Comparison of ENCODE assay signal across 8 mouse cellular contexts in genomic region chr13:36019309-36020274, GRCm38 (mm10).
A peak's percentile ranks its signal among the peaks of the same experiment; 100 is the strongest.
DNase-seq lines count a peak whose midpoint lies in the region; ATAC-seq and TF ChIP-seq lines count a peak whose summit lies in the region.

No protein-coding gene starts in this region.

- no peak for TF ChIP-seq POLR2A in thymus, adult 2 months (IDR thresholded peaks at IDR 0.05; ENCODE audit: control insufficient read depth, extremely low read depth, insufficient read depth, low read length, poor library complexity)

- no peaks in the 10 kb centered on the region for H3K4me1 ChIP-seq in thymus, adult 2 months (replicated peaks; ENCODE audit: control insufficient read depth, insufficient read depth, low read length)
- peaks cover 18% of the 10 kb centered on the region for H3K4me1 ChIP-seq in midbrain, embryonic 16.5 days (ENCODE audit: control insufficient read depth, insufficient read depth, low read length)
- H3K4me1 ChIP-seq in stomach, embryonic 14.5 days (ENCODE audit: control insufficient read depth, insufficient read depth, low read length): peaks cover 5% of the 10 kb centered on the region; the same call in 1 of the 2 replicates

- no peak overlapping the region for H3K4me3 ChIP-seq in thymus, adult 2 months (ENCODE audit: control insufficient read depth, insufficient read depth, low read length)
- H3K4me3 ChIP-seq in midbrain, embryonic 16.5 days (ENCODE audit: low read depth, low read length): no peak overlapping the region
- no peak overlapping the region for H3K4me3 ChIP-seq in stomach, embryonic 14.5 days (ENCODE audit: low read depth, low read length)

- peak overlapping the region; percentile 42; the same call in 1 of the 2 replicates for H3K9ac ChIP-seq in midbrain, embryonic 16.5 days (ENCODE audit: low read depth, low read length)
- H3K9ac ChIP-seq in stomach, embryonic 14.5 days (replicated peaks; ENCODE audit: low read depth, low read length): no peak overlapping the region; the same call in 1 of the 2 replicates

- TF ChIP-seq CTCF in thymus, adult 2 months (IDR thresholded peaks at IDR 0.05; ENCODE audit: borderline replicate concordance, control insufficient read depth, extremely low read depth, insufficient read depth, low read length, poor library complexity): no peak

- intact Hi-C loops in left cerebral cortex, postnatal 4 days (cut with DNase I): loop anchor here (2.0 to 10.0 kb wide), 4 partner anchors 85 to 1293 kb away; partner anchors contain the start of gene Nrn1

- 86% methylated on average over 10 of the region's 10 CpGs for WGBS in thymus, adult 2 months
- WGBS in midbrain, embryonic 16.5 days: 22% methylated on average over 10 of the region's 10 CpGs
- 55% methylated on average over 10 of the region's 10 CpGs for whole genome bisulfite sequencing in stomach, embryonic 14.5 days

- ATAC-seq in midbrain, embryonic 16.5 days: peak; percentile 87
- ATAC-seq in stomach, embryonic 14.5 days (ENCODE audit: insufficient number of reproducible peaks, insufficient read depth, low FRiP score, low read depth): 0 out of 2 replicates have a peak, but pooled peaks have one; percentile 49

- H3K27me3 ChIP-seq in thymus, adult 2 months (ENCODE audit: control insufficient read depth, insufficient read depth, low read length): no peaks in the 10 kb centered on the region
- no peaks in the 10 kb centered on the region for H3K27me3 ChIP-seq in midbrain, embryonic 16.5 days (ENCODE audit: control insufficient read depth, insufficient read depth, low read depth, low read length)
- no peaks in the 10 kb centered on the region for H3K27me3 ChIP-seq in stomach, embryonic 14.5 days (ENCODE audit: control insufficient read depth, insufficient read depth, low read length)

- DNase-seq in thymus, adult 2 months: peak; percentile 55
- DNase-seq in thymus, adult 18-20 months: no peak
- peak; percentile 89 to 95 for DNase-seq in cerebellum, postnatal 10 days
- DNase-seq in frontal cortex, postnatal 10 days (ENCODE audit: low spot score in 2 of 2): peak; percentile 19 to 59
- DNase-seq in kidney, adult 9 months: peak; percentile 81
- DNase-seq in left cerebral cortex, postnatal 4 days: peak; percentile 71

- H3K4me2 ChIP-seq in midbrain, embryonic 16.5 days (ENCODE audit: low read length): no peak overlapping the region
- H3K4me2 ChIP-seq in stomach, embryonic 14.5 days (replicated peaks; ENCODE audit: low read depth, low read length): no peak overlapping the region

- H3K27ac ChIP-seq in thymus, adult 2 months (ENCODE audit: control insufficient read depth, insufficient read depth, low read length): no peak overlapping the region
- H3K27ac ChIP-seq in midbrain, embryonic 16.5 days (ENCODE audit: low read length): peak overlapping the region; percentile 79
- no peak overlapping the region for H3K27ac ChIP-seq in stomach, embryonic 14.5 days (ENCODE audit: low read length)

- no peaks in the 10 kb centered on the region for H3K36me3 ChIP-seq in thymus, adult 2 months (ENCODE audit: control insufficient read depth, insufficient read depth, low read length)
- H3K36me3 ChIP-seq in midbrain, embryonic 16.5 days (ENCODE audit: control insufficient read depth, insufficient read depth, low read length): no peaks in the 10 kb centered on the region
- H3K36me3 ChIP-seq in stomach, embryonic 14.5 days (ENCODE audit: control insufficient read depth, insufficient read depth, low read length): no peaks in the 10 kb centered on the region

- no peaks in the 10 kb centered on the region for H3K9me3 ChIP-seq in midbrain, embryonic 16.5 days (replicated peaks; ENCODE audit: control insufficient read depth, low read length, poor library complexity, severe bottlenecking)
- no peaks in the 10 kb centered on the region for H3K9me3 ChIP-seq in stomach, embryonic 14.5 days (ENCODE audit: control insufficient read depth, low read depth, low read length)

Comparison
In these comparisons a context has a peak if more than half of its experiments do, and no peak if none do; other contexts are left out.
1. DNase-seq: peak in thymus, adult 2 months (single experiment), cerebellum, postnatal 10 days (2 of 2), frontal cortex, postnatal 10 days (2 of 2), kidney, adult 9 months (single experiment) and left cerebral cortex, postnatal 4 days (single experiment); none in thymus, adult 18-20 months (0 of 2).